Mouse (Mus musculus) hindbrain, embryonic 14.5 days (tissue): Measurements from ENCODE around the gene Skint6. TPM values are rescaled to one million over a fixed set of nuclear protein-coding genes. Genes with fewer than 3 reads are reported as not detected.
"Not testable (repeated sequence)": the region's sequence is repeated elsewhere in the genome, so short reads cannot be mapped to it uniquely, and the experiment has no call there.

Experiments
- ATAC-seq: fragments of 200-750 bp; cut with Nextera tagmentation; 2 replicates; pipeline ENCODE4 v1.8.0; 2017; ENCODE audit warnings: moderate number of reproducible peaks, mild to moderate bottlenecking, moderate TSS enrichment, moderate library complexity; ENCODE audit not compliant: low FRiP score
- DNase-seq: peaks from one replicate; pipeline ENCODE4 v3.0.0-alpha.2; 2015; ENCODE audit warnings: low spot score
- H3K27ac ChIP-seq: fragments of 300-500 bp; sonication (generic); 2 replicates; pipeline ENCODE4 v1.5.1; 2014; ENCODE audit warnings: mild to moderate bottlenecking, moderate library complexity
- H3K27me3 ChIP-seq: fragments of 300-500 bp; sonication (generic); 2 replicates; pipeline ENCODE4 v1.6.1; 2014; ENCODE audit warnings: mild to moderate bottlenecking, low read length, mixed read lengths; ENCODE audit not compliant: control insufficient read depth, insufficient read depth
- H3K36me3 ChIP-seq: fragments of 300-500 bp; sonication (generic); replicated peaks from 2 replicates; pipeline ENCODE4 v1.6.1; 2014; ENCODE audit not compliant: control insufficient read depth, insufficient read depth
- H3K4me1 ChIP-seq: fragments of 300-500 bp; sonication (generic); replicated peaks from 2 replicates; pipeline ENCODE4 v1.6.1; 2014; ENCODE audit warnings: antibody characterized with exemption, low read length, mixed read lengths; ENCODE audit not compliant: control insufficient read depth, insufficient read depth
- H3K4me2 ChIP-seq: fragments of 300-500 bp; sonication (generic); replicated peaks from 2 replicates; pipeline ENCODE4 v1.6.1; 2014; ENCODE audit warnings: mild to moderate bottlenecking, moderate library complexity
- H3K4me3 ChIP-seq: fragments of 300-500 bp; sonication (generic); replicated peaks from 2 replicates; pipeline ENCODE4 v1.5.1; 2014; ENCODE audit warnings: mild to moderate bottlenecking, low read length
- H3K9ac ChIP-seq: fragments of 300-500 bp; sonication (generic); 2 replicates; pipeline ENCODE4 v1.6.1; 2014
- H3K9me3 ChIP-seq: fragments of 300-500 bp; sonication (generic); 2 replicates; pipeline ENCODE4 v1.6.1; 2016; ENCODE audit warnings: low read length; ENCODE audit not compliant: control insufficient read depth
- WGBS: fragments of 180-500 bp; shearing (Covaris S2); extraction: QIAGEN DNeasy Blood & Tissue Kit; methylation state at CpG from one replicate; pipeline ENCODE4 v1.1.7; 2014; 5-methylcytosine and 5-hydroxymethylcytosine counted together
- polyA plus RNA-seq: library from polyadenylated mRNA; unstranded; fragments of >200 nt; fragmentation: Nextera tagmentation; extraction: Ambion mirVana; gene quantifications from 2 replicates; pipeline ENCODE4 v1.2.1, GENCODE M21; 2014

Gene Skint6
- not detected in 2 replicates for polyA plus RNA-seq

DNA sequence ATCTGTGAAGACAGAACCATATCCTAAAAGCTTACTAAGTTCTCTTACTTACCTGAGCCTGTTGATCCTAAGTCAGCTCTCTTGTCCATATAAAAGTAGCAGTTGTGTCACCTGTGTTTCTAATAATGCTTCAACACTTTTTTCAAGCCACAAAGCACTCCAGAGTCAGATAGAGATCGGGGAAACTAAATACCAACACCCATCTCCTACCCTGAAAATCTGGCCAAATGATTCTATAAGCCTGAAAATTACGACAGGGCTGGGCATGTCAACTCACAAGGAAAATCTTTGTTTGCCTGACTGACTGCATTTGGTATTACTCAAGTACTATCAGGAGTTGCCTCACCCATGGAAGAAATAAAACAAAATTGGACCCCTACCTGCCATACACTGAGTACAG, at the start of gene Skint6:
TSS of gene Skint6 (minus strand) at position 101 of the 400 bp plus-strand sequence.
- Histone ChIP-seq H3K4me2 (no peak within 1 kb of the TSS), H3K9ac (no peak within 1 kb of the TSS), H3K4me3 (no peak within 1 kb of the TSS), H3K27ac (no peak within 1 kb of the TSS), H3K36me3 (no peaks in the 10 kb centered on the region), H3K4me1 (no peaks in the 10 kb centered on the region), H3K27me3 (no peaks in the 10 kb centered on the region), H3K9me3 (peaks cover 22% of the 10 kb centered on the region)
- DNase-seq, result no peak
- no peak for ATAC-seq
- 66% methylated on average over 2 of the region's 2 CpGs for WGBS

DNA sequence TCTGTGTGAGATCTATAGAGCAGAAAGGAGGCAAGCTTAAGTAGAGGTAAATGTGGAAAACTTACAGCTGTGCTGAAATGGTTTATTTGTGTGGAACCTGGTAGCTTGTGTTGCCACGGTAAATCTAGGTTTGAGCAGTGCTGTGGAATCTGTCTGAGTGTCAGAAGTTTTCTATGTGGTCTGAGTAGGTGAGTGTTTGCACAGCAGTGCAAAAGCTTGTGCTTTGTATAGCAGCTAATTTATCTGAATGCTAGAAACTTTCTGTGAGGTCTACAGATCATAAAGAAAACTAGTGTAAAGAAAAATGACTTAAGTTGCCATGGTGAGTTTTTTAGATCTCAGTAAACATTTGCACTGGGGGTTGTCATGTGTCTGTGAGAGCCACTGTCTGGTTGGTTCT, 34.1 kb upstream of the Skint6 start:
- whole genome bisulfite sequencing, result 89% methylated on average over 1 of the region's 1 CpGs
- no peaks in the 10 kb centered on the region for H3K36me3 ChIP-seq
- no peak overlapping the region for H3K4me3 ChIP-seq
- H3K4me1 ChIP-seq, result no peaks in the 10 kb centered on the region
- DNase-seq, result no peak
- no peak overlapping the region for H3K27ac ChIP-seq
- no peak for ATAC-seq
- peaks cover 52% of the 10 kb centered on the region for H3K9me3 ChIP-seq
- no peak overlapping the region for H3K4me2 ChIP-seq
- no peak overlapping the region for H3K9ac ChIP-seq
- no peaks in the 10 kb centered on the region for H3K27me3 ChIP-seq

DNA sequence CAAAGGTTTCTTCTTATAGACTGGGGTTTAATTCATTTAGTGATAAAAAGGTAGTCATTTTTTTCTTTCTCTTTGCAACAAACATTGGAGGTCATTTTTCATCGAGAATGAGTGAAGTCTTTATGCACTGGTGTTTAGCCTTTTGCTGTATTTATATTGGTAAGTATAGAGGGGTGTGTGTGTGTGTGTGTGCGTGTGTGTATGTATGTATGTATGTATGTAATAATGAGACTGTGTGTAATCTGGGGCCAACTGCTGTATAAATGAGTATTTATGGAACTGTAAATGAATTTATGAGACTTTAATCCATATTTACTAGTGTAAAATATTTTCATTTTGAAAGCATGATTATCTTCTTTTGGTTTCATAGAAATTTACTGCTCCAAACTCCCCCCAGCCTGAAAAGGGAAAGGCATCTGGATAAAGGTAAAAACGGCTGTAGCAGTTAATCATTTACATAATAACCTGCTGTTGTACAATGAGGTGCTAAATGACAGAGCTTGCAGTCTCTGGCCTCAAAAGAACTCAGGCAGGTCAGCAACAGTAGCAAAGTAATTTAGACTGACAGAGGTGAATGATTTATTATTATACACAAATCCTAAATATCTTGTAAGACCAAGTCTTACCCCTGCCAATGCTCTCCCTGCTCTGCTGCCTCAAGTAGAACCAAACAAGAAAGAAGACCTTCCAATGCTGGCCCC, 15.2 kb upstream of the Skint6 start:
- 84% methylated on average over 3 of the region's 3 CpGs for WGBS
- Histone ChIP-seq H3K27me3 (no peaks in the 10 kb centered on the region), H3K36me3 (no peaks in the 10 kb centered on the region), H3K4me3 (no peak overlapping the region), H3K4me1 (no peaks in the 10 kb centered on the region), H3K4me2 (no peak overlapping the region), H3K9me3 (peaks cover 28% of the 10 kb centered on the region), H3K9ac (no peak overlapping the region), H3K27ac (no peak overlapping the region)
- ATAC-seq (no peak), DNase-seq (no peak)

DNA sequence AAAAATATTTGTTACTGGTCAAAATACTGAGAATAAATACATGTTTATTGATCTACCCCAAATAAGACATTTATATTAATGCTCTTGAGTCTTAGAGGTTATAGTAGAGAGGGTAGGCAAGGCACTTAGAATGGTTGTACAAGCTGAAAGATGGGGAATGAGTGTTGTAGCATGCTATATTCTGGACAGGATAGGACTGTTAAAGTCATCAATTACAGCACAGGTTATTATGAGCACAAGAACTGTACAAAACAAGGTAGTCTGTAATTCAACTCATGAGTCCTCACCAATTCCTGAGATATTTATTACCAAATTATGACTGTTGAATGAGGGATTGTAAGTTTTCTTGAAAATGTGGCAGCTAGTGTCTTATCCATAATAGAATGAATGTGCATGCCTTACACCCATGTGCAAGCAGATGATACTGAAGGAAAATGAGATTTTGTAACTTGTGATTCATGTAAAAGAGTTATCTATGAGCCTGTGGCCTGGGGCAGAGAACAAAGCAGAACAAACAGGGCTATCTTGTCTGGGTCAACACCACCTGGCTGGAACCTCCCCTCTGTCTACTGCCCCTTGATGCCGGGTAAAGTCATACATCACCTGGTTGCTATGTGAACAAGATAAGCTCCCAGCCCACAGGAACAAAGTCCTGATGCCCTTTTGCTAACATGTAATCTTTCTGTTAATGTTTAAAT, 23.3 kb downstream of the Skint6 start:
- H3K4me2 ChIP-seq, result no peak overlapping the region
- no peak for ATAC-seq
- no peak for DNase-seq
- H3K9me3 ChIP-seq, result peaks cover 28% of the 10 kb centered on the region; the same call in 1 of the 2 replicates
- no peak overlapping the region for H3K4me3 ChIP-seq
- no peaks in the 10 kb centered on the region for H3K36me3 ChIP-seq
- 96% methylated on average over 1 of the region's 1 CpGs for WGBS
- no peaks in the 10 kb centered on the region for H3K27me3 ChIP-seq
- no peaks in the 10 kb centered on the region for H3K4me1 ChIP-seq
- H3K27ac ChIP-seq, result no peak overlapping the region
- no peak overlapping the region for H3K9ac ChIP-seq

DNA sequence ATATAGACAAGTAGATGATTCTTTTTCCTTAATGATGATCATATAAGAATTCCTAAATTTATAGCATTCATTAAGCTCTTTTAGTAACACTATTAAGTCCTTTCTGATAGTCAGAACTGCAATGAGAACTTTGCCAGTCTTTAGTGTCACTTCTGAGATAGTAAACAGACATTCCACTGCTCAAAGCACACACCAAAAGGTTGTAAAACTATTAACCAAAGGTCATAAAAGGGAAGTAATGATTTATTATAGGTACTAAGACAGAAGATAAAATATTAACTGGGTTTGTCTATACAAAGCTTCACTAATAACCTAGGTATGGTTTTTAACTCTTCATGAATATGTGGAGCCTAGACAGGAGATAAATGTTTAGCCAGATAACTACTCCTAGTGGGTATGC, 41.0 kb downstream of the Skint6 start:
- ATAC-seq (no peak), DNase-seq (no peak)
- Histone ChIP-seq H3K9me3 (peaks cover 23% of the 10 kb centered on the region), H3K4me1 (no peaks in the 10 kb centered on the region), H3K4me3 (no peak overlapping the region), H3K27ac (no peak overlapping the region), H3K9ac (no peak overlapping the region), H3K27me3 (no peaks in the 10 kb centered on the region), H3K36me3 (no peaks in the 10 kb centered on the region), H3K4me2 (no peak overlapping the region)

DNA sequence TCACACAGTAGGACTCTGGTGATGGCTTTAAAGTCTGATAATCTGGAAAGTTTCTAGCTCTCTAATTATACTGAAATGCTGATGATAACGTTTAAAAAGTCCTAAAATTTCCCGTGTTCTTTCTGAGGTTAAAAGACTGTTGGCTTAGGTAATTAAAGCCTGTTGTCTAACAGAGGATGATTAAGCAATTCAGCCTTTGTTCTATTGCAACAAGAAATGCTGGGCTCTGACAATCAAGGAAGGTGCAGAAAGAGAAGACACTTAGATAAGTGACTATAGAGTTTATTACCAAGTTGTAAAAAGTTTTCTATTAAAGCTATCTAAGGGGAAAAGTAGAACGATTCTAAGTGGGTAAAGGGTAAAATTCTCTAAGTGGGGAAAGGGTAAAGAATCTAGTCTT, 219.2 kb downstream of the Skint6 start:
- H3K4me2 ChIP-seq, result no peak overlapping the region
- H3K9me3 ChIP-seq, result peaks cover 17% of the 10 kb centered on the region

DNA sequence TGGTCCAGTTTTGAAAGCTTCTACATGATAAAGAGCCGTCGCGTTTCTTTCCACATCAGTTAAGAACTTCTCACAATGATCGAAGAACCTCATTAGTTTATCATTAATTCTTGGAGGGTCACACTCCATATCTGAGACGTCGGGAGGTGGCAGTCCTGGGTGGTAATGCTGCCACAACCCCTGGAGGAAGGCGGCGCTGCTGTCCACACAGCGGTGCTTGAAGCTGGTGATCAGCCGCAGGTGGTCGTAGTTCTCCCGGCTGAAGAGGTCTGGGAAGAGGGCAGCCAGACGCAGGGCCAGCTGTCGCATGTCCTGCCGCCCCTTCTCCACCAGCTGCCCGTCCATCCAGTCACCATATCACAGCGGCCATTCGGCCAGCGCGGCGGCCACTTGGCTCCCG, 307.6 kb downstream of the Skint6 start:
- peaks cover 34% of the 10 kb centered on the region for H3K9me3 ChIP-seq
- H3K36me3 ChIP-seq, H3K4me1 ChIP-seq, H3K4me3 ChIP-seq, H3K27ac ChIP-seq, H3K4me2 ChIP-seq, H3K27me3 ChIP-seq, H3K9ac ChIP-seq, DNase-seq, ATAC-seq: not testable (repeated sequence)
- 35% methylated on average over 22 of the region's 22 CpGs for WGBS

More for the DNA sequence above, 219.2 kb downstream of the Skint6 start:
- no peaks in the 10 kb centered on the region for H3K36me3 ChIP-seq
- no peak overlapping the region for H3K27ac ChIP-seq
- no peak overlapping the region for H3K4me3 ChIP-seq
- DNase-seq (no peak), ATAC-seq (no peak)
- H3K27me3 ChIP-seq, result no peaks in the 10 kb centered on the region
- H3K4me1 ChIP-seq, result no peaks in the 10 kb centered on the region
- no peak overlapping the region for H3K9ac ChIP-seq
- 73% methylated on average over 3 of the region's 3 CpGs for WGBS

DNA sequence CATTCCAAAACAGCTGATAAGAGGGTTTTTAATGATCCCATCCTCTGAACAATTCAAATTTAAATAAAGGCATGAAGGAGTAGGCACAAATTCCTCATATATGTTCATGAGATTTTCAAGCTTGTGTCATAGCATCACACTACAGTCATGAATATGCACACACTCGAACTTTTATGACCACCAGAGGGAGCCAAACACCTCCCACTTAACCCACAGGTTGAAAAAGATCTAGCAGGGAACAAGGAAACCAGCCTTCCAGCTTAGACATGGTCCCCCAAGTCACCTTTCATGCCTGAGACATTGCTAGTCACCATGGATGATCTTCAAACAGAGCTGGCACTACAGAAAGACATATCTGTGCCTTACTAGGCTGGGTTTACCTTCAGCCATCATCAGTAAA, 496.1 kb downstream of the Skint6 start:
- Histone ChIP-seq H3K9ac (no peak overlapping the region), H3K4me2 (no peak overlapping the region), H3K4me3 (no peak overlapping the region), H3K4me1 (no peaks in the 10 kb centered on the region), H3K36me3 (no peaks in the 10 kb centered on the region), H3K27me3 (no peaks in the 10 kb centered on the region), H3K27ac (no peak overlapping the region), H3K9me3 (peaks cover 48% of the 10 kb centered on the region)
- ATAC-seq (no peak), DNase-seq (no peak)
- WGBS, result 5% methylated on average over 1 of the region's 1 CpGs

DNA sequence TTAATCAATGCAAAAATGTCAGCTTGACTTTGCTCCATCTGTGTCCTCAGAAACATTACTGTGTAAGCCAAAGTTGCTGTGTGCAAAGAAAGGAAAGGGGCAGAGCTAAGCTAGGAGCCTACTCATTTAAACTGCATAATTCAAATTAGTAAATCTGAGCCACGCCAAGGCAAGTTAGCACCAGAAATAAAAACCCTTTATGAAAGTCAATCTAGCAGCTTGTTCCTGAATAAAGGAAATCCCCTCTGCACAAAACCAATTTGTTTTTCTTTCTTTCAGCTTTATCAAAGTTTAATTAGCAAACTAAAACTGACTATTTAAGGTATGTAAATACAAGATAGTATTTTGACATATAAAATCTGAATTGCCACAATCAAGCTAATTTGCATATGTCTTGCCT, 512.0 kb downstream of the Skint6 start, which contains the start of gene Skint10:
TSS of gene Skint10 (minus strand) at position 101 of the 400 bp plus-strand sequence.
- H3K9me3 ChIP-seq, result peaks cover 32% of the 10 kb centered on the region
- 73% methylated on average over 1 of the region's 1 CpGs for WGBS
- H3K36me3 ChIP-seq, result no peaks in the 10 kb centered on the region
- no peak within 1 kb of the TSS for H3K27ac ChIP-seq
- DNase-seq (no peak), ATAC-seq (no peak)
- H3K4me3 ChIP-seq, result no peak within 1 kb of the TSS
- no peak within 1 kb of the TSS for H3K4me2 ChIP-seq
- no peaks in the 10 kb centered on the region for H3K27me3 ChIP-seq
- no peaks in the 10 kb centered on the region for H3K4me1 ChIP-seq
- no peak within 1 kb of the TSS for H3K9ac ChIP-seq
